Mouse (Mus musculus): Measurements from ENCODE around the gene Emc6. TPM values are rescaled to one million over a fixed set of nuclear protein-coding genes. Genes with fewer than 3 reads are reported as not detected.

Emc6 gene
- polyA plus RNA-seq, 1 experiment from 2014 or later = 137 TPM

GRCm38 (mm10) chr11:73199230-73199712 lies 22.4 kb upstream of the Emc6 start, which contains the start of gene Shpk:
Gene Shpk (plus strand): TSS chr11:73199460.
- under 1% methylated on average over 32 of the region's 32 CpGs for WGBS
- H3K27ac ChIP-seq (replicated peaks) = peak within 1 kb of the TSS; percentile 83
- peaks cover 17% of the 10 kb centered on the region for H3K4me1 ChIP-seq
- no peaks in the 10 kb centered on the region for H3K9me3 ChIP-seq (replicated peaks)
- H3K4me3 ChIP-seq = peak within 1 kb of the TSS; percentile 78
- peaks cover 10% of the 10 kb centered on the region; the same call in 1 of the 2 replicates for H3K36me3 ChIP-seq
- peaks cover 8% of the 10 kb centered on the region; the same call in 1 of the 2 replicates for H3K27me3 ChIP-seq (ENCODE audit: low read depth, poor library complexity, severe bottlenecking)
- DNase-seq (ENCODE audit: low spot score) = peak; percentile 93

- Histone ChIP-seq H3K27me3 (ENCODE audit: low read depth, poor library complexity, severe bottlenecking) (peaks cover 8% of the 10 kb centered on the region; the same call in 1 of the 2 replicates), H3K9me3 (replicated peaks) (no peaks in the 10 kb centered on the region), H3K4me3 (peak within 1 kb of the TSS; percentile 78), H3K36me3 (peaks cover 10% of the 10 kb centered on the region; the same call in 1 of the 2 replicates), H3K27ac (replicated peaks) (peak within 1 kb of the TSS; percentile 83), H3K4me1 (peaks cover 17% of the 10 kb centered on the region)
- WGBS = 2% methylated on average over 22 of the region's 22 CpGs
- peak; percentile 85 for DNase-seq (ENCODE audit: low spot score)
Measured at GRCm38 (mm10) chr11:73198603-73199229, 21.9 kb upstream of the Emc6 start, which contains the start of gene Ctns. Gene Ctns (minus strand): TSS chr11:73199042.

GRCm38 (mm10) chr11:73198190-73198589 lies 21.4 kb upstream of the Emc6 start:
- peaks cover 10% of the 10 kb centered on the region; the same call in 1 of the 2 replicates for H3K36me3 ChIP-seq
- 9% methylated on average over 1 of the region's 1 CpGs for WGBS
- H3K9me3 ChIP-seq (replicated peaks) = no peaks in the 10 kb centered on the region
- DNase-seq (ENCODE audit: low spot score) = no peak
- H3K27me3 ChIP-seq (ENCODE audit: low read depth, poor library complexity, severe bottlenecking) = peaks cover 8% of the 10 kb centered on the region; the same call in 1 of the 2 replicates
- peak overlapping the region; percentile 83 for H3K27ac ChIP-seq (replicated peaks)
- peaks cover 17% of the 10 kb centered on the region for H3K4me1 ChIP-seq
- peak overlapping the region; percentile 78 for H3K4me3 ChIP-seq

GRCm38 (mm10) chr11:73194444-73194843 lies 17.6 kb upstream of the Emc6 start:
- DNase-seq (ENCODE audit: low spot score) = no peak
- H3K36me3 ChIP-seq = peaks cover 42% of the 10 kb centered on the region
- H3K27me3 ChIP-seq (ENCODE audit: low read depth, poor library complexity, severe bottlenecking) = no peaks in the 10 kb centered on the region
- H3K27ac ChIP-seq (replicated peaks) = no peak overlapping the region
- H3K4me3 ChIP-seq = no peak overlapping the region
- H3K4me1 ChIP-seq = peaks cover 11% of the 10 kb centered on the region
- H3K9me3 ChIP-seq (replicated peaks) = no peaks in the 10 kb centered on the region
- 85% methylated on average over 2 of the region's 2 CpGs for WGBS

GRCm38 (mm10) chr11:73193047-73193446 lies 16.2 kb upstream of the Emc6 start:
- H3K36me3 ChIP-seq = peaks cover 55% of the 10 kb centered on the region
- H3K9me3 ChIP-seq (replicated peaks) = no peaks in the 10 kb centered on the region
- no peak for DNase-seq (ENCODE audit: low spot score)
- WGBS = 81% methylated on average over 6 of the region's 6 CpGs
- no peaks in the 10 kb centered on the region for H3K27me3 ChIP-seq (ENCODE audit: low read depth, poor library complexity, severe bottlenecking)
- no peak overlapping the region for H3K27ac ChIP-seq (replicated peaks)
- peaks cover 4% of the 10 kb centered on the region for H3K4me1 ChIP-seq
- H3K4me3 ChIP-seq = no peak overlapping the region

GRCm38 (mm10) chr11:73187231-73187630 lies 10.4 kb upstream of the Emc6 start:
- H3K27ac ChIP-seq (replicated peaks) = no peak overlapping the region
- peaks cover 93% of the 10 kb centered on the region for H3K36me3 ChIP-seq
- H3K4me1 ChIP-seq = no peaks in the 10 kb centered on the region
- no peak for DNase-seq (ENCODE audit: low spot score)
- no peaks in the 10 kb centered on the region for H3K9me3 ChIP-seq (replicated peaks)
- WGBS = 93% methylated on average over 6 of the region's 6 CpGs
- H3K4me3 ChIP-seq = no peak overlapping the region
- H3K27me3 ChIP-seq (ENCODE audit: low read depth, poor library complexity, severe bottlenecking) = no peaks in the 10 kb centered on the region

- DNase-seq (ENCODE audit: low spot score) = no peak
- Histone ChIP-seq H3K36me3 (peaks cover 86% of the 10 kb centered on the region), H3K4me1 (no peaks in the 10 kb centered on the region), H3K4me3 (no peak overlapping the region), H3K9me3 (replicated peaks) (no peaks in the 10 kb centered on the region), H3K27ac (replicated peaks) (no peak overlapping the region), H3K27me3 (ENCODE audit: low read depth, poor library complexity, severe bottlenecking) (no peaks in the 10 kb centered on the region)
- 93% methylated on average over 10 of the region's 10 CpGs for WGBS
Measured at GRCm38 (mm10) chr11:73185872-73186615, 9.2 kb upstream of the Emc6 start.

- peak overlapping the region; percentile 92 for H3K27ac ChIP-seq (replicated peaks)
- H3K9me3 ChIP-seq (replicated peaks) = no peaks in the 10 kb centered on the region
- H3K27me3 ChIP-seq (ENCODE audit: low read depth, poor library complexity, severe bottlenecking) = no peaks in the 10 kb centered on the region
- peak overlapping the region; percentile 97 for H3K4me3 ChIP-seq
- H3K4me1 ChIP-seq = peaks cover 30% of the 10 kb centered on the region
- DNase-seq (ENCODE audit: low spot score) = no peak
- peaks cover 36% of the 10 kb centered on the region for H3K36me3 ChIP-seq
- whole genome bisulfite sequencing = 4% methylated on average over 2 of the region's 2 CpGs
Measured at GRCm38 (mm10) chr11:73177895-73178294, 1.1 kb upstream of the Emc6 start.

- DNase-seq (ENCODE audit: low spot score) = peak; percentile 79
- no peaks in the 10 kb centered on the region for H3K9me3 ChIP-seq (replicated peaks)
- peaks cover 30% of the 10 kb centered on the region for H3K4me1 ChIP-seq
- no peaks in the 10 kb centered on the region for H3K27me3 ChIP-seq (ENCODE audit: low read depth, poor library complexity, severe bottlenecking)
- peak overlapping the region; percentile 92 for H3K27ac ChIP-seq (replicated peaks)
- peaks cover 38% of the 10 kb centered on the region for H3K36me3 ChIP-seq
- H3K4me3 ChIP-seq = peak overlapping the region; percentile 97
- under 1% methylated on average over 28 of the region's 28 CpGs for WGBS
Measured at GRCm38 (mm10) chr11:73177509-73177875, 655 bp upstream of the Emc6 start.

- H3K27ac ChIP-seq (replicated peaks) = peak overlapping the region; percentile 91
- peaks cover 30% of the 10 kb centered on the region for H3K4me1 ChIP-seq
- H3K9me3 ChIP-seq (replicated peaks) = no peaks in the 10 kb centered on the region
- no peak for DNase-seq (ENCODE audit: low spot score)
- peak overlapping the region; percentile 97 for H3K4me3 ChIP-seq
- no peaks in the 10 kb centered on the region for H3K27me3 ChIP-seq (ENCODE audit: low read depth, poor library complexity, severe bottlenecking)
- peaks cover 45% of the 10 kb centered on the region for H3K36me3 ChIP-seq
- 1% methylated on average over 15 of the region's 15 CpGs for WGBS
Measured at GRCm38 (mm10) chr11:73176186-73176585, 651 bp downstream of the Emc6 start.

GRCm38 (mm10) chr11:73175612-73176011 lies 1.2 kb downstream of the Emc6 start:
- Histone ChIP-seq H3K36me3 (peaks cover 48% of the 10 kb centered on the region), H3K4me3 (peak overlapping the region; percentile 97), H3K27me3 (ENCODE audit: low read depth, poor library complexity, severe bottlenecking) (no peaks in the 10 kb centered on the region), H3K27ac (replicated peaks) (no peak overlapping the region), H3K4me1 (peaks cover 30% of the 10 kb centered on the region), H3K9me3 (replicated peaks) (no peaks in the 10 kb centered on the region)
- 55% methylated on average over 8 of the region's 8 CpGs for WGBS
- DNase-seq (ENCODE audit: low spot score) = no peak

- H3K4me1 ChIP-seq = peaks cover 14% of the 10 kb centered on the region
- H3K27ac ChIP-seq (replicated peaks) = no peak overlapping the region
- no peaks in the 10 kb centered on the region for H3K27me3 ChIP-seq (ENCODE audit: low read depth, poor library complexity, severe bottlenecking)
- H3K36me3 ChIP-seq = peaks cover 46% of the 10 kb centered on the region
- no peak for DNase-seq (ENCODE audit: low spot score)
- no peak overlapping the region for H3K4me3 ChIP-seq
- H3K9me3 ChIP-seq (replicated peaks) = no peaks in the 10 kb centered on the region
- 71% methylated on average over 5 of the region's 5 CpGs for WGBS
Measured at GRCm38 (mm10) chr11:73172186-73172585, 4.7 kb downstream of the Emc6 start.

- Histone ChIP-seq H3K4me3 (no peak overlapping the region), H3K4me1 (no peaks in the 10 kb centered on the region), H3K9me3 (replicated peaks) (no peaks in the 10 kb centered on the region), H3K27me3 (ENCODE audit: low read depth, poor library complexity, severe bottlenecking) (no peaks in the 10 kb centered on the region), H3K27ac (replicated peaks) (no peak overlapping the region), H3K36me3 (peaks cover 37% of the 10 kb centered on the region)
- DNase-seq (ENCODE audit: low spot score) = peak; percentile 57
- 42% methylated on average over 4 of the region's 4 CpGs for WGBS
Measured at GRCm38 (mm10) chr11:73169231-73169630, 7.6 kb downstream of the Emc6 start.

All from midbrain, embryonic 10.5 days (tissue).